Mouse (Mus musculus): Measurements from ENCODE around the gene Gli2.

DNA sequence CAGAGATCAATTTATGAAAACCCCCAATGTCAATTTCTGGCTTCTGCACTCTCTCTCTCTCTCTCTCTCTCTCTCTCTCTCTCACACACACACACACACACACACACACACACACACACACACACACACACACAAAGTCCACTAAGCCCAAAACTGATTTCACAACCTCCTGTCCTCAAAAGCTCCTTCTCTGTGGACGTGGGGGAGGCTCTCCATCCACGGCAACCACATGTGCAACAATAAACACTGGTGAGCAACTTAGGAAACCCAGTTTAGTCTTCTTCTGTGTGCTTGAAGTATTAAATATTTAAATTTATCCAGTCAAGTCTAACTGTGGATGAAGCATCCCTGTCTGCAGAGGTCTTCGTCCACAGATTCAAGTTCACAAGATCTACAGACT, 86.1 kb downstream of the Gli2 start:
- no peak for TF ChIP-seq POLR2A (IDR thresholded peaks at IDR 0.05; ENCODE audit: insufficient read length, low read depth)
- TF ChIP-seq MAX (IDR thresholded peaks at IDR 0.05; ENCODE audit: low read depth): no peak
- TF ChIP-seq E2F4 (IDR thresholded peaks at IDR 0.05; ENCODE audit: insufficient read depth): no peak
- no peak for TF ChIP-seq POLR2AphosphoS2 (IDR thresholded peaks at IDR 0.05; ENCODE audit: insufficient read length, low read depth)
- TF ChIP-seq REST (IDR thresholded peaks at IDR 0.05; ENCODE audit: insufficient read depth, insufficient read length): no peak
- no peak for TF ChIP-seq USF1 (IDR thresholded peaks at IDR 0.05; ENCODE audit: low read depth)
- TF ChIP-seq CEBPB (IDR thresholded peaks at IDR 0.05; ENCODE audit: insufficient read depth, poor library complexity, severe bottlenecking): no peak
- no peak for TF ChIP-seq TCF3 (IDR thresholded peaks at IDR 0.05; ENCODE audit: insufficient read length, low read depth)

Data from myocyte (in vitro differentiated cells).